Mouse (Mus musculus) forebrain, embryonic 15.5 days (tissue): ENCODE results near the gene Arhgap22. TPM values are rescaled to one million over a fixed set of nuclear protein-coding genes. Genes with fewer than 3 reads are reported as not detected.

Source experiments
- ATAC-seq: fragments of 200-750 bp; cut with Nextera tagmentation; replicated peaks from 2 replicates; pipeline ENCODE4 v1.8.0; 2017; ENCODE audit warnings: mild to moderate bottlenecking, moderate TSS enrichment, moderate library complexity
- H3K27ac ChIP-seq: fragments of 300-500 bp; sonication (generic); replicated peaks from 2 replicates; pipeline ENCODE4 v1.5.1; 2015; ENCODE audit warnings: mild to moderate bottlenecking, inconsistent platforms
- H3K27me3 ChIP-seq: fragments of 300-500 bp; sonication (generic); 2 replicates; pipeline ENCODE4 v1.6.1; 2015; ENCODE audit warnings: inconsistent platforms
- H3K36me3 ChIP-seq: fragments of 300-500 bp; sonication (generic); 2 replicates; pipeline ENCODE4 v1.6.1; 2015; ENCODE audit warnings: mild to moderate bottlenecking, inconsistent platforms
- H3K4me1 ChIP-seq: fragments of 300-500 bp; sonication (generic); 2 replicates; pipeline ENCODE4 v1.6.1; 2015; ENCODE audit warnings: inconsistent platforms
- H3K4me2 ChIP-seq: fragments of 300-500 bp; sonication (generic); replicated peaks from 2 replicates; pipeline ENCODE4 v1.6.1; 2015; ENCODE audit warnings: mild to moderate bottlenecking, inconsistent platforms
- H3K4me3 ChIP-seq: fragments of 300-500 bp; sonication (generic); 2 replicates; pipeline ENCODE4 v1.5.1; 2015; ENCODE audit warnings: mild to moderate bottlenecking, inconsistent platforms
- H3K9ac ChIP-seq: fragments of 300-500 bp; sonication (generic); replicated peaks from 2 replicates; pipeline ENCODE4 v1.6.1; 2015; ENCODE audit warnings: mild to moderate bottlenecking, inconsistent platforms
- H3K9me3 ChIP-seq: fragments of 300-500 bp; sonication (generic); 2 replicates; pipeline ENCODE4 v1.6.1; 2016; ENCODE audit warnings: inconsistent platforms
- whole genome bisulfite sequencing: fragments of 180-500 bp; shearing (Covaris S2); methylation state at CpG from one replicate; pipeline ENCODE4 v1.1.7; 2015; ENCODE audit warnings: mixed read lengths; 5-methylcytosine and 5-hydroxymethylcytosine counted together
- polyA plus RNA-seq: library from polyadenylated mRNA; unstranded; fragments of >200 nt; fragmentation: Nextera tagmentation; extraction: Ambion mirVana; gene quantifications from 2 replicates; pipeline ENCODE4 v1.2.1, GENCODE M21; 2015

Gene Arhgap22
- polyA plus RNA-seq, 1 experiment from 2014 or later = 1.4 TPM

GRCm38 (mm10) chr14:33398065-33398860 lies 184.4 kb downstream of the Arhgap22 start:
- Histone ChIP-seq H3K27me3 (no peaks in the 10 kb centered on the region), H3K9me3 (no peaks in the 10 kb centered on the region), H3K9ac (no peak overlapping the region), H3K36me3 (peaks cover 13% of the 10 kb centered on the region), H3K4me3 (no peak overlapping the region), H3K27ac (no peak overlapping the region), H3K4me1 (no peaks in the 10 kb centered on the region), H3K4me2 (no peak overlapping the region)
- ATAC-seq = no peak
- 90% methylated on average over 5 of the region's 5 CpGs for WGBS

- H3K4me3 ChIP-seq = no peak overlapping the region
- H3K9me3 ChIP-seq = no peaks in the 10 kb centered on the region
- H3K9ac ChIP-seq = no peak overlapping the region
- no peaks in the 10 kb centered on the region for H3K27me3 ChIP-seq
- no peak overlapping the region for H3K4me2 ChIP-seq
- peaks cover 13% of the 10 kb centered on the region for H3K36me3 ChIP-seq
- no peak overlapping the region for H3K27ac ChIP-seq
- 82% methylated on average over 3 of the region's 3 CpGs for WGBS
- ATAC-seq = no peak
- no peaks in the 10 kb centered on the region for H3K4me1 ChIP-seq
Measured at GRCm38 (mm10) chr14:33400019-33400418, 186.2 kb downstream of the Arhgap22 start.

- WGBS = 96% methylated on average over 1 of the region's 1 CpGs
- H3K27ac ChIP-seq = no peak overlapping the region
- H3K4me3 ChIP-seq = no peak overlapping the region
- no peak overlapping the region for H3K9ac ChIP-seq
- no peaks in the 10 kb centered on the region for H3K27me3 ChIP-seq
- no peaks in the 10 kb centered on the region for H3K9me3 ChIP-seq
- no peak overlapping the region for H3K4me2 ChIP-seq
- peaks cover 16% of the 10 kb centered on the region for H3K36me3 ChIP-seq
- no peaks in the 10 kb centered on the region for H3K4me1 ChIP-seq
- no peak for ATAC-seq
Measured at GRCm38 (mm10) chr14:33402331-33402730, 188.5 kb downstream of the Arhgap22 start.

- no peak for ATAC-seq
- no peaks in the 10 kb centered on the region for H3K4me1 ChIP-seq
- H3K4me3 ChIP-seq = no peak overlapping the region
- H3K9me3 ChIP-seq = no peaks in the 10 kb centered on the region
- 79% methylated on average over 1 of the region's 1 CpGs for WGBS
- H3K4me2 ChIP-seq = no peak overlapping the region
- no peak overlapping the region for H3K9ac ChIP-seq
- no peaks in the 10 kb centered on the region for H3K36me3 ChIP-seq
- H3K27me3 ChIP-seq = no peaks in the 10 kb centered on the region
- H3K27ac ChIP-seq = no peak overlapping the region
Measured at GRCm38 (mm10) chr14:33415746-33416145, 201.9 kb downstream of the Arhgap22 start.

GRCm38 (mm10) chr14:33418311-33418909 lies 204.6 kb downstream of the Arhgap22 start:
- Histone ChIP-seq H3K4me3 (no peak overlapping the region), H3K27me3 (no peaks in the 10 kb centered on the region), H3K36me3 (no peaks in the 10 kb centered on the region), H3K27ac (no peak overlapping the region), H3K9me3 (no peaks in the 10 kb centered on the region), H3K4me2 (no peak overlapping the region), H3K9ac (no peak overlapping the region), H3K4me1 (no peaks in the 10 kb centered on the region)
- WGBS = 93% methylated on average over 3 of the region's 3 CpGs
- no peak for ATAC-seq

Other genes with a start within 250 kb of the Arhgap22 start
- gene Lrrc18, start 222.6 kb upstream of the Arhgap22 start, polyA plus RNA-seq = 0.17 TPM in 1 of 2 replicates, not detected in the other
- 0.08 and 0.23 TPM in 2 replicates for gene Wdfy4, start 28.5 kb upstream of the Arhgap22 start, polyA plus RNA-seq
- 37.6 and 41.6 TPM in 2 replicates for gene Mapk8, start 233.1 kb downstream of the Arhgap22 start, polyA plus RNA-seq